Mouse (Mus musculus) megakaryocyte, embryonic 14.5 days (primary cell): ENCODE results near the gene Tnk2. TPM values are rescaled to one million over a fixed set of nuclear protein-coding genes. Genes with fewer than 3 reads are reported as not detected.
A peak's percentile ranks its signal among the peaks of the same experiment; 100 is the strongest.

Experiments used
- H3K27me3 ChIP-seq: replicated peaks from 2 replicates; pipeline ENCODE3; 2012; ENCODE audit warnings: inconsistent platforms
- H3K36me3 ChIP-seq: replicated peaks from 2 replicates; pipeline ENCODE3; 2012; ENCODE audit warnings: low read length, inconsistent platforms, mixed read lengths
- H3K4me1 ChIP-seq: 2 replicates; pipeline ENCODE4 v1.6.1; 2012; ENCODE audit warnings: inconsistent platforms
- H3K4me3 ChIP-seq: replicated peaks from 2 replicates; pipeline ENCODE3; 2012; ENCODE audit warnings: moderate library complexity, mild to moderate bottlenecking, inconsistent platforms
- H3K9me3 ChIP-seq: 2 replicates; pipeline ENCODE4 v1.6.1; 2012; ENCODE audit warnings: inconsistent platforms
- FLI1 ChIP-seq: IDR thresholded peaks from 2 replicates; pipeline ENCODE4 v1.6.1; 2012; ENCODE audit warnings: low read length, inconsistent platforms, mixed read lengths
- GATA1 ChIP-seq: IDR thresholded peaks from 3 replicates; pipeline ENCODE4 v1.6.1; 2012; ENCODE audit warnings: mixed read lengths, low read length, inconsistent platforms, borderline replicate concordance
- polyA plus RNA-seq: library from polyadenylated mRNA; stranded (reverse); fragments of >175 nt; gene quantifications from 2 replicates; pipeline ENCODE4 v1.2.3, GENCODE M21; 2012; ENCODE audit warnings: low replicate concordance; ENCODE audit not compliant: insufficient read depth

Tnk2 gene
- polyA plus RNA-seq, 1 experiment = 230 TPM

DNA sequence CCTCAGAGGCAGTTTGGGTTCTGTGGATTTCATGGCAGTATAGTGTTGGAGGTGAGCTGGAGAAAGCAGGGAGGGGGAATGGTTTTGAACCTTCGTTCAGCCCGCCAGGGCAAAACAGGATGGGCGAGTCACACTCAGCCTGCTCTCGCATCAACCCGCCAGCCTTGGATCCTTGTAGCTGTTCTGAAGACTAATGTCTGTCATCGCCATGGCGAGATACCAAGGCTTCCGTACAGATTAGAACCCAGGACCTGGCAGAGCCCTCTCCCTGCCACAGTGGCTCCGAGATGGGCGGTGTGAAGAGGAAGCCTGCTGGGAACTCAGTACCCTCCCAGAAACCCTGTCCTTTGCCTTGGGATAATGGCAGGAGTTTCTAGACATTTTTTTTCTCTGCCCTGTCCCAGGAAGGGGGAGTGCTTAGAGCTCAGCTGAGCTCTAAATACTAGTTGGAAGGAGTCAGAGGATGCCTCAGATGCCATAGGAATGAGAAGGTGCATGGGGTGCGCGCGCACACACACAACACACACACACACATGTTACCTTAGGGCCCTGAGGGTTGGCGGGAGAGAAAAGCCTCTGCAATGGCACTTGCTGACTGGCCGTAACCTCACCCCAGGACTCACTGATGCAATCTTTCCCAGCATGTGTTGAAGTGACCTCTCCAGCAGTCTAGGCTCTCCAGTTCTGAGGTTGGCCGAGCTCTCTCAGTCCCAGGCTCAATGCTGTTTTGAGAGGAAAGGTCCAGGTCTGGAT is 14.0 kb downstream of the Tnk2 start:
- no peak for TF ChIP-seq GATA1
- no peak for TF ChIP-seq FLI1
- no peak overlapping the region for H3K4me3 ChIP-seq
- H3K4me1 ChIP-seq = peaks cover 99% of the 10 kb centered on the region
- no peaks in the 10 kb centered on the region for H3K9me3 ChIP-seq
- peaks cover 37% of the 10 kb centered on the region for H3K36me3 ChIP-seq
- H3K27me3 ChIP-seq = no peaks in the 10 kb centered on the region

- no peak for TF ChIP-seq GATA1
- TF ChIP-seq FLI1 = no peak
- H3K4me1 ChIP-seq = peaks cover 100% of the 10 kb centered on the region
- peaks cover 42% of the 10 kb centered on the region for H3K36me3 ChIP-seq
- H3K9me3 ChIP-seq = no peaks in the 10 kb centered on the region
- no peaks in the 10 kb centered on the region for H3K27me3 ChIP-seq
- H3K4me3 ChIP-seq = peak overlapping the region; percentile 87
Observed at GRCm38 (mm10) chr16:32658743-32659171, 15.1 kb downstream of the Tnk2 start.

GRCm38 (mm10) chr16:32659385-32659784 is 15.7 kb downstream of the Tnk2 start:
- peaks cover 44% of the 10 kb centered on the region for H3K36me3 ChIP-seq
- peaks cover 100% of the 10 kb centered on the region for H3K4me1 ChIP-seq
- no peaks in the 10 kb centered on the region for H3K9me3 ChIP-seq
- no peaks in the 10 kb centered on the region for H3K27me3 ChIP-seq
- peak overlapping the region; percentile 83 for H3K4me3 ChIP-seq
- TF ChIP-seq FLI1 (no peak), GATA1 (no peak)

GRCm38 (mm10) chr16:32660095-32660494 is 16.4 kb downstream of the Tnk2 start:
- H3K9me3 ChIP-seq = no peaks in the 10 kb centered on the region
- H3K4me3 ChIP-seq = no peak overlapping the region
- H3K36me3 ChIP-seq = peaks cover 42% of the 10 kb centered on the region
- TF ChIP-seq FLI1 (no peak), GATA1 (no peak)
- peaks cover 100% of the 10 kb centered on the region for H3K4me1 ChIP-seq
- no peaks in the 10 kb centered on the region for H3K27me3 ChIP-seq

DNA sequence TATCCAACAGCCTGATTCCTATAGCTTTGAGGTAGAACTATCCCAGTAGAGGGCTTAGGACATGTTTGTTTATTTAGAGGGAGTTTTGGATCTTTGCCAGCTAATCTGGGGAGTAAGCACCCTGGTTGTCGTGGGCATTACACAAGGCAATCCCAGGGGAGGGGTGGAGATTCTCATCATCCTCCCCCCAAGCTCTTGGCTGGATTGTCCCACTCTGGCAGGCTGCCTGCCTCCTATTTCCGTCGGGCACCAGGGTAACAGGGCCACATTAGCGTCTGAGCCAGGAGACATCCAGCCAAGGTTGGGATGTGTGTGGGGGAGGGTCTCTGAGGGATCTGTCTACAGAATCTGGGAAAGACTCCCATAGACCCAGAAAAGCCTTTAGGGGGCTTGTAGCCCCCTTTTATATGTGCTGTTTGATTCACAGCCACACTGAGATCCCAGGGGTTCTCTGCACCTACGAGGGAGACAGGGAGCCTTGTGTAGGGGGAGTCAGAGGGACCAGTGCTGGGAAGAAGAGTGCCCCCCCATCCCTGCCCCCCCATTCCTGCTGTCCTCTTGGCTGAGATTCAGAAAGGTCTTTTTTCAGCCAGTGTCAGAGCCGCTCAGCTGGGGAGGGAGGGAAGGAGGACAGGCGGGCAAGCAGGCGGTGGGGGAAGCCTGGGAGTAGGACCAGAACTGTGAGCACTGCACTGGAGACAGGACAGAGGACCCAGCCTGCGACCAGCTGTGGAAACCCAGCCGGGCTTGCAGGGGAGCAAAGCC is 17.1 kb downstream of the Tnk2 start:
- Histone ChIP-seq H3K27me3 (no peaks in the 10 kb centered on the region), H3K36me3 (peaks cover 44% of the 10 kb centered on the region), H3K4me3 (peak overlapping the region; percentile 83), H3K9me3 (no peaks in the 10 kb centered on the region), H3K4me1 (peaks cover 100% of the 10 kb centered on the region)
- TF ChIP-seq FLI1 = no peak
- no peak for TF ChIP-seq GATA1

DNA sequence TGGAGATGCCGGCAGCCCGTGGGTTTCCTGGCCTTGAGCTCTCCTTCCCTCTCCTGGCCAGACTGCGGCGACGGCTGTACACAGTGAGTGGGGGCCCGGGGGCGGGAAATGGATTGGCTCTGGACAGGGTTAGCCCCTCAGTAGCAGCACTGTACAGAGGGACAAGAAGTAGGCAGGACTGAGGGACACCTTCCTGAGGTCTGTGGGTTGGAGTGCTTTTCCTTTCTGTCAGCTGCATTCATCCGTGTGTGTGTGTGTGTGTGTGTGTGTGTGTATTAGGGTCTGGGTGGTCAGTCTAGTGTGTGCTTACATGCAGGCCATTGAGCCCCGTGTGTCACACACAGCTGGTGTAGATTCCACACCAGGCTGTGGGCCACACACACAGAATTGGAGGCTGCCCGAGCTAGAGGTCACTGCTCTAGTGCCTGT is 17.8 kb downstream of the Tnk2 start:
- Histone ChIP-seq H3K9me3 (no peaks in the 10 kb centered on the region), H3K4me1 (peaks cover 100% of the 10 kb centered on the region), H3K27me3 (no peaks in the 10 kb centered on the region), H3K36me3 (peaks cover 38% of the 10 kb centered on the region), H3K4me3 (peak overlapping the region; percentile 83)
- TF ChIP-seq FLI1 = no peak
- TF ChIP-seq GATA1 = no peak

DNA sequence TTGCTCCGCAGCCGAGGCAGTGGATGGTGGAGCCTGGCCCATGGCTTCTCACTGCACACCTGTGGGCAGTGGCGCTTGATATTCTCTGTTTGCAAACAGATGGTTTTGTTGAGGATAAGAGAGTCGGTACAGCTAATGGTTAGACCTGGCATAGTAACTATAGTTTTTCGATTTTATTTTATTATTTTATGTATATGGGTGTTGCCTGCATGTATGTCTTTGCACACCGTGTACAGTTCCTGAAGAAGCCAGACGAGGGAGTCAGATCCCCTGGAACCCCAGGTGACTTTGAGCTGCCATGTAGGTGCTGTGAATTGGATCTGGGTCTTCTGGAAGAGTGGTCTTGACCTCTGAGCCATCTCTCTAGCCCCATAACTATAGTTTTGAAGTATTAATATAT is 18.7 kb downstream of the Tnk2 start:
- H3K4me3 ChIP-seq = peak overlapping the region; percentile 47
- H3K9me3 ChIP-seq = no peaks in the 10 kb centered on the region
- H3K4me1 ChIP-seq = peaks cover 100% of the 10 kb centered on the region
- H3K27me3 ChIP-seq = no peaks in the 10 kb centered on the region
- peaks cover 33% of the 10 kb centered on the region for H3K36me3 ChIP-seq
- no peak for TF ChIP-seq GATA1
- TF ChIP-seq FLI1 = no peak

- peak overlapping the region; percentile 65 for H3K4me3 ChIP-seq
- peaks cover 36% of the 10 kb centered on the region for H3K36me3 ChIP-seq
- H3K9me3 ChIP-seq = no peaks in the 10 kb centered on the region
- H3K27me3 ChIP-seq = no peaks in the 10 kb centered on the region
- peaks cover 100% of the 10 kb centered on the region for H3K4me1 ChIP-seq
- TF ChIP-seq FLI1 (no peak), GATA1 (no peak)
Observed at GRCm38 (mm10) chr16:32663231-32663858, 19.7 kb downstream of the Tnk2 start.

DNA sequence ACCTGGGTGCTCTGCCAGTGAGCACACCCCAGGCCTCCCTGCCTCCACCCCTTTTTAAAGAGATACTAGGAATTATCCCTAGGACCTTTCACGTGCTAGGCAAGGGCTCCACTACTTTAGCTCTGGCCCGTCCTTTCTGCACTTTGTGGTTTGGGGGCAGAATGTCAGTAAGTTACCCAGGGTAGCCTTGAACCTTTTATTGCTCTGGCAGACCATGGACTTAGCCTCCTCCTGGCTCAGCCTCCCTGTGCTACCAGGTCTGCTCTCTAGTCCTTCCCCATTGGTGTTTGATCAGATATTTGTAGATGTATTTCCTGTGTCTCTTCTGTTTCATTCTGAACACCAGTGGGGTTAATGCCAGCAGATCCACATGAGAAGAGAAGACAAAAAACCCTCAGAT is 20.5 kb downstream of the Tnk2 start:
- Histone ChIP-seq H3K4me3 (no peak overlapping the region), H3K9me3 (no peaks in the 10 kb centered on the region), H3K36me3 (peaks cover 45% of the 10 kb centered on the region), H3K27me3 (no peaks in the 10 kb centered on the region), H3K4me1 (peaks cover 100% of the 10 kb centered on the region)
- TF ChIP-seq GATA1 (no peak), FLI1 (no peak)
